Mouse (Mus musculus) lung, embryonic 15.5 days (tissue): ENCODE data around the gene Opn1mw. TPM values are rescaled to one million over a fixed set of nuclear protein-coding genes. Genes with fewer than 3 reads are reported as not detected.
"Not testable (repeated sequence)": the region's sequence is repeated elsewhere in the genome, so short reads cannot be mapped to it uniquely, and the experiment has no call there.

ENCODE experiments used
- ATAC-seq: fragments of 200-750 bp; cut with Nextera tagmentation; 2 replicates; pipeline ENCODE4 v1.8.0; 2017; ENCODE audit warnings: moderate number of reproducible peaks, borderline replicate concordance; ENCODE audit not compliant: low FRiP score, low TSS enrichment; ENCODE audit errors: extremely low read depth
- H3K27ac ChIP-seq: fragments of 300-500 bp; sonication (generic); 2 replicates; pipeline ENCODE4 v1.5.1; 2015; ENCODE audit warnings: moderate library complexity, mild to moderate bottlenecking, inconsistent platforms
- H3K27me3 ChIP-seq: fragments of 300-500 bp; sonication (generic); 2 replicates; pipeline ENCODE4 v1.6.1; 2015; ENCODE audit warnings: inconsistent platforms
- H3K36me3 ChIP-seq: fragments of 300-500 bp; sonication (generic); 2 replicates; pipeline ENCODE4 v1.6.1; 2015; ENCODE audit warnings: inconsistent platforms
- H3K4me1 ChIP-seq: fragments of 300-500 bp; sonication (generic); 2 replicates; pipeline ENCODE4 v1.6.1; 2015; ENCODE audit warnings: inconsistent platforms
- H3K4me2 ChIP-seq: fragments of 300-500 bp; sonication (generic); 2 replicates; pipeline ENCODE4 v1.6.1; 2015; ENCODE audit warnings: inconsistent platforms, mild to moderate bottlenecking, moderate library complexity
- H3K4me3 ChIP-seq: fragments of 300-500 bp; sonication (generic); 2 replicates; pipeline ENCODE4 v1.5.1; 2015; ENCODE audit warnings: mild to moderate bottlenecking, inconsistent platforms
- H3K9ac ChIP-seq: fragments of 300-500 bp; sonication (generic); 2 replicates; pipeline ENCODE4 v1.6.1; 2015; ENCODE audit warnings: inconsistent platforms
- H3K9me3 ChIP-seq: fragments of 300-500 bp; sonication (generic); 2 replicates; pipeline ENCODE4 v1.6.1; 2016; ENCODE audit warnings: inconsistent platforms
- WGBS: fragments of 180-500 bp; shearing (Covaris S2); methylation state at CpG from one replicate; pipeline ENCODE4 v1.1.7; 2015; 5-methylcytosine and 5-hydroxymethylcytosine counted together
- polyA plus RNA-seq: library from polyadenylated mRNA; unstranded; fragments of >200 nt; fragmentation: Nextera tagmentation; extraction: Ambion mirVana; gene quantifications from 2 replicates; pipeline ENCODE4 v1.2.1, GENCODE M21; 2015

Opn1mw gene
- not detected in 2 replicates for polyA plus RNA-seq

GRCm38 (mm10) chrX:74127164-74127563 is at the start of gene Opn1mw:
TSS of gene Opn1mw (plus strand) at chrX:74127464.
- H3K4me2 ChIP-seq: no peak within 1 kb of the TSS
- no peak for ATAC-seq
- H3K4me3 ChIP-seq: no peak within 1 kb of the TSS
- no peak within 1 kb of the TSS for H3K9ac ChIP-seq
- H3K36me3 ChIP-seq: no peaks in the 10 kb centered on the region
- H3K9me3 ChIP-seq: no peaks in the 10 kb centered on the region
- H3K4me1 ChIP-seq: no peaks in the 10 kb centered on the region
- no peak within 1 kb of the TSS for H3K27ac ChIP-seq
- H3K27me3 ChIP-seq: peaks cover 3% of the 10 kb centered on the region; the same call in 1 of the 2 replicates

- Histone ChIP-seq H3K27ac (peak overlapping the region; percentile 92), H3K36me3 (no peaks in the 10 kb centered on the region), H3K27me3 (no peaks in the 10 kb centered on the region), H3K4me1 (0 out of 2 replicates have a peak, but pooled peaks cover 3% of the 10 kb centered on the region), H3K4me3 (peak overlapping the region; percentile 65), H3K4me2 (peak overlapping the region; percentile 53), H3K9ac (peak overlapping the region; percentile 66), H3K9me3 (no peaks in the 10 kb centered on the region)
- WGBS: 22% methylated on average over 17 of the region's 17 CpGs
- ATAC-seq: no peak
Observed at GRCm38 (mm10) chrX:74084276-74084837, 42.9 kb upstream of the Opn1mw start.

- Histone ChIP-seq H3K4me2 (peak overlapping the region; percentile 53), H3K27me3 (no peaks in the 10 kb centered on the region), H3K9me3 (no peaks in the 10 kb centered on the region), H3K4me3 (peak overlapping the region; percentile 65), H3K4me1 (0 out of 2 replicates have a peak, but pooled peaks cover 3% of the 10 kb centered on the region), H3K36me3 (no peaks in the 10 kb centered on the region), H3K9ac (peak overlapping the region; percentile 66), H3K27ac (peak overlapping the region; percentile 92)
- ATAC-seq: peak; percentile 84
- WGBS: 23% methylated on average over 25 of the region's 56 CpGs
Observed at GRCm38 (mm10) chrX:74084946-74085498, 42.2 kb upstream of the Opn1mw start.

GRCm38 (mm10) chrX:74085601-74086038 is 41.6 kb upstream of the Opn1mw start:
- H3K27ac ChIP-seq: peak overlapping the region; percentile 92
- peak overlapping the region; percentile 65 for H3K4me3 ChIP-seq
- H3K4me2 ChIP-seq: peak overlapping the region; percentile 47
- peak; percentile 99 for ATAC-seq
- WGBS: 2% methylated on average over 24 of the region's 27 CpGs
- H3K9me3 ChIP-seq: no peaks in the 10 kb centered on the region
- 0 out of 2 replicates have a peak, but pooled peaks cover 3% of the 10 kb centered on the region for H3K4me1 ChIP-seq
- H3K27me3 ChIP-seq: no peaks in the 10 kb centered on the region
- peak overlapping the region; percentile 66 for H3K9ac ChIP-seq
- no peaks in the 10 kb centered on the region for H3K36me3 ChIP-seq

GRCm38 (mm10) chrX:74095130-74095529 is 32.1 kb upstream of the Opn1mw start:
- H3K36me3 ChIP-seq: no peaks in the 10 kb centered on the region
- no peak overlapping the region for H3K4me2 ChIP-seq
- WGBS: 65% methylated on average over 1 of the region's 1 CpGs
- no peak overlapping the region for H3K9ac ChIP-seq
- ATAC-seq: no peak
- no peak overlapping the region for H3K27ac ChIP-seq
- H3K27me3 ChIP-seq: 0 out of 2 replicates have a peak, but pooled peaks cover 6% of the 10 kb centered on the region
- no peaks in the 10 kb centered on the region for H3K9me3 ChIP-seq
- no peak overlapping the region for H3K4me3 ChIP-seq
- H3K4me1 ChIP-seq: no peaks in the 10 kb centered on the region

- no peaks in the 10 kb centered on the region for H3K4me1 ChIP-seq
- H3K9me3 ChIP-seq: no peaks in the 10 kb centered on the region
- no peak overlapping the region for H3K4me3 ChIP-seq
- H3K27ac ChIP-seq: no peak overlapping the region
- H3K36me3 ChIP-seq: no peaks in the 10 kb centered on the region
- no peak for ATAC-seq
- H3K4me2 ChIP-seq: no peak overlapping the region
- H3K9ac ChIP-seq: no peak overlapping the region
- WGBS: 56% methylated on average over 4 of the region's 4 CpGs
- H3K27me3 ChIP-seq: 0 out of 2 replicates have a peak, but pooled peaks cover 3% of the 10 kb centered on the region
Observed at GRCm38 (mm10) chrX:74103457-74104188, 23.6 kb upstream of the Opn1mw start.

- Histone ChIP-seq H3K4me1 (no peaks in the 10 kb centered on the region), H3K4me3 (no peak overlapping the region), H3K27me3 (no peaks in the 10 kb centered on the region), H3K27ac (no peak overlapping the region), H3K9ac (no peak overlapping the region), H3K9me3 (no peaks in the 10 kb centered on the region), H3K4me2 (no peak overlapping the region), H3K36me3 (no peaks in the 10 kb centered on the region)
- 47% methylated on average over 2 of the region's 2 CpGs for WGBS
- no peak for ATAC-seq
Observed at GRCm38 (mm10) chrX:74105916-74106315, 21.3 kb upstream of the Opn1mw start.

GRCm38 (mm10) chrX:74108747-74109146 is 18.5 kb upstream of the Opn1mw start:
- 42% methylated on average over 3 of the region's 3 CpGs for whole genome bisulfite sequencing
- no peak overlapping the region for H3K27ac ChIP-seq
- H3K4me3 ChIP-seq: no peak overlapping the region
- ATAC-seq: no peak
- H3K36me3 ChIP-seq: no peaks in the 10 kb centered on the region
- H3K9me3 ChIP-seq: no peaks in the 10 kb centered on the region
- H3K4me2 ChIP-seq: no peak overlapping the region
- no peak overlapping the region for H3K9ac ChIP-seq
- no peaks in the 10 kb centered on the region for H3K4me1 ChIP-seq
- H3K27me3 ChIP-seq: no peaks in the 10 kb centered on the region

- no peak overlapping the region for H3K9ac ChIP-seq
- ATAC-seq: no peak
- no peaks in the 10 kb centered on the region for H3K9me3 ChIP-seq
- H3K4me1 ChIP-seq: no peaks in the 10 kb centered on the region
- no peaks in the 10 kb centered on the region for H3K36me3 ChIP-seq
- H3K27me3 ChIP-seq: no peaks in the 10 kb centered on the region
- H3K4me2 ChIP-seq: no peak overlapping the region
- no peak overlapping the region for H3K4me3 ChIP-seq
- H3K27ac ChIP-seq: no peak overlapping the region
Observed at GRCm38 (mm10) chrX:74114036-74114435, 13.2 kb upstream of the Opn1mw start.

- H3K4me1 ChIP-seq: no peaks in the 10 kb centered on the region
- WGBS: 20% methylated on average over 10 of the region's 10 CpGs
- H3K9me3 ChIP-seq: no peaks in the 10 kb centered on the region
- H3K9ac ChIP-seq: no peak overlapping the region
- ATAC-seq: 0 out of 2 replicates have a peak, but pooled peaks have one; percentile 59
- H3K4me2 ChIP-seq: peak overlapping the region; percentile 45
- H3K36me3 ChIP-seq: no peaks in the 10 kb centered on the region
- H3K4me3 ChIP-seq: peak overlapping the region; percentile 32
- no peaks in the 10 kb centered on the region for H3K27me3 ChIP-seq
- H3K27ac ChIP-seq: no peak overlapping the region
Observed at GRCm38 (mm10) chrX:74115511-74115910, 11.8 kb upstream of the Opn1mw start.

GRCm38 (mm10) chrX:74124975-74125374 is 2.3 kb upstream of the Opn1mw start:
- H3K4me3 ChIP-seq: no peak overlapping the region
- no peaks in the 10 kb centered on the region for H3K9me3 ChIP-seq
- no peaks in the 10 kb centered on the region for H3K36me3 ChIP-seq
- no peaks in the 10 kb centered on the region for H3K4me1 ChIP-seq
- 46% methylated on average over 2 of the region's 2 CpGs for WGBS
- no peak overlapping the region for H3K4me2 ChIP-seq
- H3K27ac ChIP-seq: no peak overlapping the region
- ATAC-seq: no peak
- H3K27me3 ChIP-seq: peaks cover 3% of the 10 kb centered on the region; the same call in 1 of the 2 replicates
- H3K9ac ChIP-seq: no peak overlapping the region

- H3K4me1 ChIP-seq, H3K27ac ChIP-seq, H3K9ac ChIP-seq, H3K36me3 ChIP-seq, ATAC-seq, H3K9me3 ChIP-seq, H3K4me2 ChIP-seq, H3K27me3 ChIP-seq, H3K4me3 ChIP-seq: not testable (repeated sequence)
- WGBS: 18% methylated on average over 1 of the region's 1 CpGs
Observed at GRCm38 (mm10) chrX:74135263-74135662, 8.0 kb downstream of the Opn1mw start, which contains the start of gene Mecp2. TSS of gene Mecp2 (minus strand) at chrX:74135363.
